Mouse (Mus musculus) spleen, embryonic (tissue): ENCODE data around the gene Wdr75.

Experiments
- CTCF ChIA-PET: fragments of 350-600 bp; sonication (Branson Sonifier 250); formaldehyde crosslinking; loops from one replicate; lab custom pipeline; 2022; lab: Charles Lee

Wdr75 gene

GRCm38 (mm10) chr1:45837736-45838135, 42.8 kb downstream of the Wdr75 start:
- CTCF ChIA-PET = no interaction called here

- CTCF ChIA-PET = no interaction called here
These were observed 43.3 kb downstream of the Wdr75 start for GRCm38 (mm10) chr1:45838271-45838670.

DNA sequence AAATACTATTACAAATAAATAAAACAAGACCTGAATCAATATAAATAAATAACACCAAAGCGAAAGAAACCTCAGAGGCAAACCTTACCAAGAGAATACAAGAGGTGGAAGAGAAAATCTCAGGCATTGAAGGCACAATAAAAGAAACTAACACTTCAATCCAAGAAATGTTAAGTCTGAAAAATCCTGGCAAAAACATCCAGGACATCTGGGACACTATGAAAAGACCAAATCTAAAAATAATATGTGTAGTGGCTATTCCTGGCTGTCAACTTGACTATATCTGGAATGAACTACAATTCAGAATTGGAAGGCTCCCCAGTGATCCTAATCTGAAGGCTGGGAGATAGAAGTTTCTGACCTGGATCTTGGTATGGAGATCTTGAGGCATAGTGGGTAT, 50.5 kb downstream of the Wdr75 start:
- CTCF ChIA-PET = no interaction called here

GRCm38 (mm10) chr1:45858038-45858437, 63.1 kb downstream of the Wdr75 start:
- CTCF ChIA-PET = no interaction called here

DNA sequence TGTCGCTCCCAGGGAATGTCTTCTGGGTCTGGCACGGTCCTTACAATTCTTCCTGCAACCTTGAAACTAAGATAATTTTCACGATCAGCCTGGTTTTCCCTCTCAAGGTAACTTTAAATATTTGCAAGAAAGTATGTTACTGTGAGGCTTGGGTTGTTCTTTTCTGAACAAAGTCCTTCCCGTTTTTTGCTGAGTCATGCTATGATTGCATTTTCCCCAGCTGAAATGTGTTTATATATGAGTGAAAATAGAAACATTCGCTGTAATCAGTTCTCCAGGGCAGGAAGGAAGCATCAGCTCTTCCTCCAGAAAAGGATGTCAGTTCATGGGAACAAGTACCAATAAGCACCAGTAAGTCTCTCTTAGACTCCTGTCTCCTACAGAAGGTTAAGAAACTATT, 65.4 kb downstream of the Wdr75 start:
- CTCF ChIA-PET = no interaction called here

GRCm38 (mm10) chr1:45861162-45861561, 66.2 kb downstream of the Wdr75 start:
- CTCF ChIA-PET = no interaction called here

- CTCF ChIA-PET = no interaction called here
These were observed 68.7 kb downstream of the Wdr75 start for GRCm38 (mm10) chr1:45863641-45864040.

DNA sequence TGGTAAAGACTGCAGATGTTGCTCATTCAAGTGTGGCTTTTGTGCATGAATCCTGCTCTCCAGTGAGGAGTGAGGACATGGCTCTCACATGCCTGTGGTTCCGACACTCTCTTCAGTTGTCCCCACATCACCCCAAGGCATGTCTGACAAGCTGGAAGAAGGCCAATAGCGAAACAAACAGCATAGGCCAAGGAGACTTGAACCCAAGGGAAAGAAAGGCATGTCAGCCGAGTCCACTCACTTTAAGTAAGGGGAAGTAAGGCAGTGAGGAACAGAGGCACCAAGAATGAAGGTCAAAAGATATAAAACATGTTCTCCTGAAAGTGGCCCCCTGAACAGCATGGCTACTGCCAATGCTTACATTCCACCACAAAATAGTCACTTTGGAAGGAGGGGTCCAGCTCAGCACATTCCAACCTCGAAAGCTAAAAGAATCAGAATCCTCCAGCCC, 69.6 kb downstream of the Wdr75 start:
- CTCF ChIA-PET = no interaction called here

DNA sequence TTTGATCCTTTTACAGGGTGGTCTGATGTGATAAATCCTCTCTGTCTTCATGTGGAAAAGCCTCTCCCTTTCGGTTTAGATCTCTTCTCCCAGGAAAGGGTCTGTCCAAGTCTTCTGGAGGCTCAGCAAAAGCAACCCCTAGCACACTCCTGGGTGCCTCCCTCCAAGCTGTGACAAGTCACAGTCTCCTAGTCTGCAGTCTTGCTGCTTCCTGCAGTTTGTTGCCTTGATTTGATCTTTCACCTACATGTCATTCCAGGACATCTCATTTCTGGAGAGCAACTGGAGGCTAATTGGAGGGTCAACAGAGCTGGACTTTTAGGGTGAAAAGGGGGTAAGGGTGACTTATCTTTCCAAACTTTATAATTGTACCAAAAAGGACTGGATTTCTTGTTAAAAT, 70.3 kb downstream of the Wdr75 start:
- CTCF ChIA-PET = no interaction called here

GRCm38 (mm10) chr1:45865727-45866126, 70.8 kb downstream of the Wdr75 start:
- CTCF ChIA-PET = no interaction called here

DNA sequence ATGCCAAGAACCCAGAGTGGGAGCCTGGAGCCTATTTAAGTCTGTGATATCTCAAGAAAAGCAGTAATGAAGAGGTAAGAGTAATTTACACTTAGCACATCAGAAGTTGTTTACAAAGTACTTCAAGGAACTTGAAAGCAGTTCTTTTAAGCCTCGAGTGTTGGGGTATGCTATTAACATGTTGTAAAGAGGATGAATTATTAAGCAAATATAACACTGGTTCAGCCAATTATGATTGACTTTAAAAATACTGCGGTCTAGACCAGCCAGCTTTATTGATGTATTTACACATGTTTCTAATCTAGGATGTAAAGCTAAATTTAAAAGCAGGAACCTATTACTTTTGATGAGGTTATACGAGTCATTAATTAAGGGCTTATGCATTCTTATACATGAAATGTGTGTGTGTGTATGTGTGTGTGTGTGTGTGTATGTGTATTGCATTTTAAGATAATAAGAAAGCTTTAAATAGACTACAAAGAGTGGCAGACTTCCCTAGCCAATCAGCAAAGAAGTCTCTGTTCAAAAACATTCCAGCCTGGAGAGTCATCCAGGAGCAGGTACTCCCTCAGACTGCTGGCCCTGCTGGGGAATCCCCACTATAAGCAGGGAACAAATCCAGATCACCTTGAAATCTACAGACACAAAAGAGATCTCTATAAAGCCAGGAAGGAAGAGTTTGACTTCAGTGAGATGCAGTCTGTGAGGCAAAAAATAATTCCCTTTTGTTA, 71.5 kb downstream of the Wdr75 start:
- CTCF ChIA-PET = no interaction called here

GRCm38 (mm10) chr1:45868050-45868449, 73.1 kb downstream of the Wdr75 start:
- CTCF ChIA-PET = no interaction called here

DNA sequence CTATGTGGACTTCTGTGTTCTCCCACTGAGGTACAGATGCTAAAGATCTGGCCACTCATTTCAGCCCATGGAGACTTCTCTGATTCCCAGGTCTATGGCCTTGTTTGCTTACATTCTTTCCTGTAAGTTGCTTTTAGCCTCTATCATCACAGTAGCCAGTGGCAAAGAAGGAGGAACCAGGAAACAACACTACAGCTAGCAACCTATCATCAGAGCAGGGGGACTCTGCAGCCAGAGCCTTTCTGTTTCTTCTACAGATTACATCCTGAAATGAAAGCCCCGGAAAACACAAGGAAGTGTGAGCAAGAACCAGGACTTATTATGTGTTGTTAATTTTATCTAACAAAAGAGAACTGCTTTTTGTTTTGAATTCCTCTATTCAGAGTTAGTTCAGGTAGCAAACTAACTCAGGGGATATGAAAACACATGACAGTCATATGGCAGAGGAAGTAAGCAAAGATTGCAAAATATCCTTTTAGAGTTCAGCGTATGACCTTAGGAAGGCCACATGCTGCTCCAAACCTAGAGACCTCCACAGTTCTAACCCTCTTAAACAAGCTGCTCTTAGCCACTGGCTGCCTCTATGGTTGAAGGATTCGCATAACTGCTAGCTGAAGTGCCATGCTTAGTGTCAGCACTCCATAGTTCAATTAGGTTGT, 73.6 kb downstream of the Wdr75 start:
- CTCF ChIA-PET = no interaction called here
